Mouse (Mus musculus) ES-Bruce4 (cell line): ENCODE results near the gene Slc25a28.

Experiments used
- CTCF ChIP-seq: IDR thresholded peaks from one replicate; pipeline ENCODE4 v1.8.1; 2011; ENCODE audit warnings: low read depth, low read length
- POLR2A ChIP-seq: IDR thresholded peaks from one replicate; pipeline ENCODE4 v1.8.1; 2011; ENCODE audit warnings: low read length; ENCODE audit not compliant: insufficient read depth

- TF ChIP-seq CTCF: no peak
- no peak for TF ChIP-seq POLR2A
Measured at GRCm38 (mm10) chr19:43617761-43618349, 56.8 kb downstream of the Slc25a28 start.
